Mouse (Mus musculus): ENCODE results near the gene Aqp1. TPM values are rescaled to one million over a fixed set of nuclear protein-coding genes. Genes with fewer than 3 reads are reported as not detected.

Gene Aqp1
- total RNA-seq, 4 experiments from 2014 or later: 336 to 404 (median 350) TPM

DNA sequence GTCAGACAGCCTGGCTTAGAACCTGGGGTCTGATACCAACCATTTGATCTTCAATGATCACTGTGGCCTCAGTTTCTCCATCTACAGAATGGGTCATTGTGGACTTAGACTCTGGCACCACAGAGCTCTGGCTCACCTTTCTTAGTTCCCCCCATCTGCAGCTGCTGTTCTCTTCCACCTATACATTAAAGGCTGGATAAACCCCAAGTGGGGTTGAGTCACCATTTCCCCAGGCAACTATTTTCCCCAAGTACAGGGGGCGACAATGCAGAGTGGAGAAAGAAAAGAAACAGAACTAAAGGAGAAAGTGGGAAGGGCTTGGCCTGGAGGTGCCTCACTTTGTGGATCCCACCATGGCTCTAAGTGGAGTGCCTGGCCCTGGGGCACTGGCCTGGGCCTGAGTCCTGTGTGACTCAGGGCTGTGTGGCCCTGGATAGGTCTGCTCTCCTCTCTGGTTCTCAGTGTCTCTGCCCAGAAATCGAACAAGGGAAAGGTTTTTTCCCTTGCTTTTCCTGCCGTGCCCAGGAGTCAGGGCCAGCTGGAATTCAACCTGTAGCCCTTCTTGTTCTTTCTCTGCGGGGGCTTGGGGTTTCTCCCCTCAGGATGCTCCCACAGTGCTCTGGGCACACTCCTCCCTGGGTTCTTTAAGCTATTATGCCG is 20.9 kb downstream of the Aqp1 start:
- DNase-seq (ENCODE audit: low spot score): no peak

DNA sequence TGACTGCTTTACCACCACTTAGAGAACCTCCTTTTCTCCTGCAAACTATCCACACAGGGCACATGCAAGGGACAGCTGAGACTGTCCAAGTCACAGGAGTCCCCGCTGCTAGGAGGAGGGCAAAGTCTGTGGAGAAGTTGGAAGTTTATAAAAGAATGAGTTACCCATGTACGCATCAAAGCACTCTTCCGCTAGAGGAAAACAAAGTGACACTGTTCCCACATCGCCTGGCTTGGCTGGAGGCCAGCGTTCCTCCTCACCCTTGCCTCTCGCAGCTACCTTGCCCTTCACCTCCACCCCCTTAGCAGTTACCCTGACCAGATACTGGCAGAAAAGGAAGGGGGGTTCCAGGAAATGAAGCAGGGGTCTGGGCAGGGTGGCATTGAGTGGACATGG is 21.4 kb downstream of the Aqp1 start:
- no peak for DNase-seq (ENCODE audit: low spot score)

DNA sequence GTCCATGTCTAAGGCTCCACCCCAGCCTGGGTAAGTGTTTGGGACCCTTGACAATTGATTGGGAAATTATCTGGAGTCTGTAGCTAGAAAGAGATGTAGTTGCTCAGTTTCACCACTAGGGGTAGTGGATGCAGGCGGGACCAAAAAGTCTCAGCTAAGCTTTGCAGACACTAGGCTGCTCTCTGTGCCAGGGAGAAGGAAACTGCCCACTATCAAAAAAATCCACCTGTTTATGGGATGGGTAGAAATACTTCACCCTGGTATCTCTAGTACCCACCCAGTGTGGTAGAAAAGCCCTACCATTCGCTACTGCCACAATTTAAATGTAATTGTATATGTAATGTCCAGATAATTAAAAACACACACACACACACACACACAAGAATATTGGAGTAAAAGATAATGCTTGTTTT is 22.5 kb downstream of the Aqp1 start:
- no peak for DNase-seq (ENCODE audit: low spot score)

DNA sequence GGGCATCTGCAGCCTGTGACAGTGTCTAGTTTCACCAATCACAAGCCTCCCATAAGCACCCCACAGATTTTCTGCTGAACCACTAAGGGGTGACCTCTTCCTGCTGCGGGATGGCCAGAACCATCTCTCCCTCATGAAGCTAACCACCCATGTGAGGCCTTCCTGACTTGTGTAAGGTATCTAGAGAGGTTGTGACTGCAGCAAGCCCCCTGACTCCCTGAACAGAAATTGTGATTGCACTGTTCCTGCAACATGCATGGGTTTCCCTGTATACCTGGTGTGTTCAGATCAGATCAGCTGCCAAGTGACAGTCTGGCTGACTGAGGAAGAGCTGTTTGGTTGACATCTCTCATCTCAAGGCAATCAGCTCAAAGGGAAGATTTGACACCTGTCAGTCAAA is 26.4 kb downstream of the Aqp1 start:
- DNase-seq (ENCODE audit: low spot score): no peak

DNA sequence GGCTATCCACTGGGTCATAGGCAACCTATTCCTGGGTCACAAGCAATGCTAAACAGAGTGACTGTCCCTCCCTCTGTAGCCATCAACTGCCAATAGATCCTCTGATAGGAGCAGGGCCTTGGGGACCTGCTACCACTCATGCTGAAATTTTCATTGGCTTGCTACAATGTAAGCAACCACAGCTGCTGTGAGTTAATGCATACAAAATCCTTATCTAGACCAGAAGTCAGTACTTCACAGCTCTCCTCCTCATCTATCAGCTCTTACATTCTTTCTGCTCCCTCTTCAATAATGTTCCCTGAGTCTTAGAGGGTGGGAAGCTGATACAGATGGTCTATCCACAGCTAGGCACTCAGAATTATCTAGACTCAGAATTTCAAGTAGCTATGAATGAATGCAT is 30.9 kb downstream of the Aqp1 start:
- no peak for DNase-seq (ENCODE audit: low spot score)

DNA sequence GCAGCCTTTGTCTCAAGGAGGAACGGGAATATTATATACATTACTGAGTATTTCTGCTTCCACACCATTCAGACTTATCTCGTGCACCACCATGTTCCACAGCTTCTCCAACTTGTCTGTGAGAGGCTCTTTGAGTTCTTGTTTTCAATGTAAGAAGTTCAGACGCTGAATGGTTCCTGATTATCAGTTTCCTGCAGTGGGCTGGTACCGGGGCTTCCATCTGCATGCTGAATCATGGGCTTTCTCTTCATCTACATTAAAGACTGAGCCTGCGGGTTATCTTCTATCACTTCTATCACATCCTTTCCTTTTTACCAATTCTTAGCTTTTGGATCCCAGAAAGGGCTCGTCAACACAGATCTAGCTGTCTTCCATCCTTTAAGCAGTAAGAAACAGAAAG is 34.6 kb downstream of the Aqp1 start:
- no peak for DNase-seq (ENCODE audit: low spot score)

DNA sequence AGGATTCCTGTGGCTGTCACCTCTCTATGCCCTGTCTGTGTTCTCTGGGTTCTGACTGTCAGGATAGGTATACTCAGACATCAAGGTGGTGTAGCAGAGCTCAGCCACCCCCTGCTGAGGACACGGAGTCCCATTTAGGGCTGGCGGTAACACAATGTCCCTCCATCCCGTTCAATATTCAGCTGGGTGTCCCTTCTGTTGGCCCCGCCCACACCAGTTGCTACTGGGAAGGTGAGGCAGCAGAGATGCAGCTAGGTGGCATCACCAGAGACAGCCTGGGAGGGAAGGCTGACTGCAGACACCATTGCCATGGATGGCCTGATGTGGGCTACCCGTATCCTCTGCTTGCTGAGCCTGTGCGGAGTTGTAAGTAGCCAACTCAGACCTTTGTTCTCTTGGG is 39.8 kb downstream of the Aqp1 start, which contains the start of gene Ghrhr:
TSS of gene Ghrhr (plus strand) at position 220 of the 400 bp plus-strand sequence.
- no peak for DNase-seq (ENCODE audit: low spot score)

DNA sequence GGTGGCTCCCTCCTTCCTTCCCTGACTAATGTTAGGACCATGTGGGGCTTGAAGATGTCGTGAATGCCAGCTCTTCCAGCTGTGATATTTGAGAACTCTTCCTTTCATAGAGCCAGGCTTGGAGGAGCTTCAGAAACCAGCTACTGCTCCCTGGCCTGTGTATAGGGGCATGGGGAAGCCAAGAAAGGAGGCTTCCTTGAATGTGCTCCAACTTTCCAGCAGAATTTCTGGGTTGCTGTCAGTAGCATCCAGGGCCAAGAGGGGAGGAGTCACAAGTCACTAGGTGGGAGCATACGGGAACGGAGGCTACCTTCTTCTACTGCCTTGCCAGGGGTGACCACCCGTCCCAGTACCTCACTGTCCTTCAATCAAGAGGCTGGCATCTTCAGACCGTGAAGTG is 40.3 kb downstream of the Aqp1 start:
- DNase-seq (ENCODE audit: low spot score): no peak

DNA sequence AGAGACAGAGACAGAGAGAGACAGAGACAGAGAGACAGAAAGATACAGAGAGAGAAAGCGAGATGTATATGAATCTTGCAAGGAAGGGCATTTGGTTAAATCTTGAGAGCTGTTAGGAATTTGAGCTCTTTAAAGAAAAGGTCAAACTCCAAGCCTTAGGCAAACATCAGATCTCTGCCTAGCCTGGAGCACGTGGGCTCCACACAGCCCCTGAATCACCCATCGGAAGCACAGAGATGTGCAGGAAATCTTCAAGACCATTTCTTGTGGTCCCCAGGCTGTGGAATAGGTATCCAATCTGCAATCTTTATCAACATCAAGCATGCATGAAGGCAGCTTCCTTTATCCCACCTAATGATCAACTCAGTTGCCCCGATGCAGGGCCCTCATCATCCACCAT is 41.2 kb downstream of the Aqp1 start:
- no peak for DNase-seq (ENCODE audit: low spot score)

DNA sequence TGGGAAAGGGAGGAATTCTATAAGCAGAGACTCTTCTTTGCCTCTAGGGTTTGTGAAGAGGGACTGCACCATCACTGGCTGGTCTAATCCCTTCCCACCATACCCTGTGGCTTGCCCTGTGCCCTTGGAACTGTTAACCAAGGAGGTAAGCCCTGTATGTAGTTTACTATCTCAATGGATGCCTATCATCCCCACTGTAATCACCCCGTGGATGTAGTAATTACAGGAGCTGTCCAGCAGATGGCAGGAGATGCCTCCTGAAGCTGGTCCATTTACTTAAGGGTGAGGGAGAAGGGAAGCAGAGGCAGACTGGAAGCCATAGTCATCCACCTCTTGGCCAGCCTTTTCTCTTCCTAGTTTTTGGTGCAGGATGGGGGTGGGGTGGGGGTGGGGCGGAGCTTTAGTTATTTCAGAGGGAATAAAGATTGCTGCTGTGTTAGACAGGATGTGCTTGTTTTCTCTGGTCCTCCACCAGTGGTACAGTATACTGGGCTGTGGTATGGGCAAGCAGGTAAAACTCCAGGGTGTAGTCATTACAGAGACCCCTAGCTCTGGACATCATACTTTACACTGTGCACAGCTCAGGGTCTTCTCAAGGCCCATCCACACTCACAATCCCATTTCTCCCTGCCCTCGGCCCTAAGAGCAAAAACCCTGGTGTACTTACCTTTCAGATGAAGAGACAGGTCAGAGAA is 43.6 kb downstream of the Aqp1 start:
- DNase-seq (ENCODE audit: low spot score): no peak

DNA sequence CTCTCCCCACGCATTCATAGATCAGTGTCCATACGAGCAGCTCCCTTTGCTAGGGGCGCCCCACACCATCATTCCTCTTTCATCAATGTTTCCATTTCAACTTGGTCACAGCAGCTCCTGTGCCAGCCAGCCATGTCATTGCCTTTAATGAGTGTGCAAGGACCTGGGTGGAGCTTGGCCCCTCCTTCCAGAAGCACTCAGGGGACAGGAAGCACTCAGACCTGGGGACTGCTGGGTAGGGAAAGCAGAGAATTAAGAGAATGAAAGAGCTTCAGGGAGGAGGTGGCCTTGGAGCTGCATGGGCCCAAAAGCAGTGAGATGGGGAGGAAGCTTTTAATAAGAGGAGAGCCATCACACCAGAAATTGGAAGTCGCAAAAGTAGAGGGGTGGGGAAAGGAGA is 45.7 kb downstream of the Aqp1 start:
- no peak for DNase-seq (ENCODE audit: low spot score)

DNA sequence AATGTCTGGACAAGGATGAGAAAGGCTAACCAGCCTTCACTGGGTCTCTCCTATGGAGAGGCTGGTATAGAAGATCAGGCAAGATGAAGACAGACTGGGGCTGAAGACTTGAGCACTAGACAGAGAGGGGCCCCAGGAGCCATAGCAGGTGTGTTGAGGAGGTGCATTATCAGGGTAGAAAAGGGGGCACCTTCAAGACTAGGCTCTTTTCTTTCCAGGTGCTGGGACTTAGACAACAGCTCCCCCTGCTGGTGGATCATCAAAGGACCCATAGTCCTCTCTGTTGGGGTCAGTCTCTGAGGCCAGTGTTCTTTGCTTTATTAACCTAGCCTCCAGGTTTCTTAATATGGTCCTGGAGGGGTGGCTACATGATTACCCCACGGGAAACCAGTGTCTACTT is 47.7 kb downstream of the Aqp1 start:
- peak; percentile 75 for DNase-seq (ENCODE audit: low spot score)

DNA sequence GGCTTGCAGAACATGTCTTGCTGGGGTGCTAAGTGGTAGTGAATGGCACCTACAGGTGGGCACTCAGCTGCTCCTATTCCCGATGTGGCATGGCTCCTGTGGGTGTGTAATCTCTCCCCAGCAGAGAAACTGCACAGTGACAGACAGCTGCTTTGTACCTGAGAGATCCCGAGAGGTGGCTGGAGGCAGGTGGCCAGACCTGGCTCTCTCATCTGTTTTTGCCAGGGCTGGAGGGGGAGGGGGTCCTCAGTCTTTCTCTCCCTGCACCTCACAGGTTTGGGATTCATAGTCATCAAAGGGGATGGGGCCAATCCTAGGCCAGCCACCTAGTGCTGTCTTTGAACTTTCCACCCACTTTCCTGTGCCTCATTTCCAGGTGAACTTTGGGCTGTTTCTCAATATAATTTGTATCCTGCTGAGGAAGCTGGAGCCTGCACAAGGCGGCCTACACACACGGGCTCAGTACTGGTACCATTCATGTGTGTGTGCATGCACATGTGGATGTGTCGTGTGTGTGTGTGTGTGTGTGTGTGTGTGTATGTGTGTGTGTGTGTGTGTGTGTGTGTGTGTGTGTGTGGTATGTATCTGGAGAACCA is 48.2 kb downstream of the Aqp1 start:
- no peak for DNase-seq (ENCODE audit: low spot score)

DNA sequence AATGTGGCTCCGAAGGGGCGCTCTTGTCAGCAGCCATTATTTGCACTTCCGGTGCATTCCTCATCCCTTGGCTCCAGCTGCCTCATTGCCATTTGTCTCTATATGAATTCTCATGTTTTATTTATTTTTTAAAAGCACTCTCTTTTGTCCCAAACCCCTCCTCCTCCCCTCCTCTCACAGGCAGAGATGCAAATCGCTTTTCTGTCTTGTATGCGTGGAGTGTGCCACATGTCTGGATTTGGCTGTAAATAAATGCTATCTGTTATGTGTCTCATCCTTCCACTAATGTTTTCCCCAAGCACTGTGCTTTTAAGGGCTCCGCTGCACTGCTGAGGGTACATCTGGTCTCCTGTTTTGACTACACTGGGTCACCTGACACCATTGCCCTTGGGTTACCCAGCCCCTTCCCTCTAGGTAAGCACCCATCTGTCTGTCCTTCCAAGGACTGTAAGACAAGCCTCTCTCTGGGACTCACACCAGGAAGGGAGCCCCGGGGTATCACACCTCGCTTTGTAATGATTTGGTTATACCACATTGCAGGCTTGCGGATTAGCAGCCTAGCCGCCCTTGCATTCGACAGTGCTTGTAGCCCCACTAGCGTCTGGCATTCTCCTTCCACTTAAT is 52.4 kb downstream of the Aqp1 start:
- no peak for DNase-seq (ENCODE audit: low spot score)

DNA sequence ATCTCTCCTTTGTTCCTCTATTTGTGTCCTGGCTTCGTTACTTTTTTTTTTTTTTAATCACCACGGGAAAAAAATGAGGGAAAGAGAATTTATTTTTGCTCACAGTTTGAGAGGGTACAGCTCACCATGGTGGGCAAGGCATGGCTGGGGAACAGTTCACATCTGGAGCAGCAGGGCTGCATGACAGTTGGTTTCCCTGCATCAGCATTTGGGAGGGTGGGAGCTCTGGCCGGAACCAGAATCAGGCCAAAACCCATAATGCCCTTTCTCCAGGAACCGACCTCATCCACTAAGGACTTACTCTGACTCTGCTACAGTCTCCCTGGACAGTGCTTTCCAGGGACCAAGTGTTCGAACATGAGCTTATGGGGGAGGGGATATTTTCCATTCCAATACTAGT is 53.1 kb downstream of the Aqp1 start:
- DNase-seq (ENCODE audit: low spot score): no peak

DNA sequence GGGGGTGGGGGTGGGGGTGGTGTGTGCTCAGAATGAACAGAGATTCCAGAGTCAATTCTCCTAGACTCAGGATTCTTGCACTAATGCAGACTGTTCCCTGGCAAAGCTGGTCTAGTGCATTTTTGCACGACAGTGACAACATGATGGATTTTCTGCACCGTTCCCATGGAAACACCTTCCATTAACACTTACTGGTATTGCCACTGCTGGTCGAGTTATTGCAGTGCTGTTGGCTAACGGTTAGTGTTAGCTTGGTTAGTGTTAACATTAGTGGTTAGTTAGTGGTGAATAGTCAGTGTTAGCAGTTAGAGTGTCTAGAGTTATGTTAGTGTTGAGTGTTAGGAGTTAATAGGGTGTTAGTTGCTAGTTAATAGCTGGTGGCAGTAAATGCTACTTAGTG is 55.6 kb downstream of the Aqp1 start:
- DNase-seq (ENCODE audit: low spot score): no peak

DNA sequence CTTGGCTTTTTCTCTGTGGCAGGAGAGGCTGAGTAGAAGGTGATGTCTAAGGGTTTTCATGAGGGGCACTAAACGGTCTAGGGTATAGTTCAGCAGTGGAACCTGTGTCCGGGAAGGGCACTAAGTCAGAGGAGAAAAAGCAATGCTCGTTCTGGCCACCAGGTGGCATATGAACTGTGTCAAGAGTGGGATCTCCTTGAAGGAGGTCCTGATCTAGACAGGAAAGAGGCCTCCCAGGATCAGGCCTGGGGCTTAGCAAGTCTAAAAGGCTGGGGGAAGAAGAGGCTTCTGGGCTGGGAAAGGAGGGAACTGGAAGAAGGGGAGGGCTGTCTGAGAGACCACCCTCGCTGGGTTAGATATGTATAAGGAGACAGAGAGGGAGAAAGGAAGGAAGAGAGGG is 56.2 kb downstream of the Aqp1 start:
- DNase-seq (ENCODE audit: low spot score): peak; percentile 76

DNA sequence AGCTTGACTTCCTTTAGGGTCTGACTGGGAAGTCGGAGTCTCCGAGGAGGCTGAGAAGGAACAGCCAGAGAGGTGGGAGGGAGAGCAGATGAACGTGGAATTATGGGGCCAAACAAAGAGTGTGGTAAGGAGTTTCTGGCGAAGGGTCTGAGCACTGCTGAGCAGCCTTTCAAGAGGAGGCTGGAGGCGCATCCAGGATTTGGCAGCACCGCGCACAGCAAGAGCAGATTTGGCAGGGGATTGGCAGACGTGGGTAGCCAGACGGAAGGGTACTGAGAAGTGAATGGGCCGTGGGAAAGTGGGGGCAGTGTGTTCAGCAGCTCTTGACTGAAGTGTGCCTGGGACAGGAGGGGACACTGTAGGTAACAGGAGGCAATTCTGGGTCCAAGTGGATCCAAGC is 58.6 kb downstream of the Aqp1 start:
- DNase-seq (ENCODE audit: low spot score): no peak

DNA sequence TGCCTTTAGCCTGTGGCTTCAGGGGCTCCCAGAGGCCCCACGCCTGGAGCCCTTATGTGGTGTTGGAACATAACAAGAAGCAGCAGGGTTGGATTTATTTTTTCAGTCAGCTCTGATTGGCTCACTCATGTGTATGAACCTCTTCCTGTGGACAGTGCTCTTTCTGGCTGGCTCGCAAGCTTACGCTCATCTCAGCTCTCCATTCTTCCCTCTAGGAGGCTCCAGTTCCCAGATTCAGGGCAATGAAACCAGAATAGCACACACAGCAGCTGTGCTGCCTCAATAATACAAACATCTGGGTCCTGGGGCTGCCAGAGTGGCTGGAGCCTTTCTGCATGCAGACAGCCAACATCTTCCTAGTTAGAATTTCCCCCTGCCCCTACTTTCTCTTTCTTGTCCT is 59.9 kb downstream of the Aqp1 start:
- peak; percentile 60 for DNase-seq (ENCODE audit: low spot score)

DNA sequence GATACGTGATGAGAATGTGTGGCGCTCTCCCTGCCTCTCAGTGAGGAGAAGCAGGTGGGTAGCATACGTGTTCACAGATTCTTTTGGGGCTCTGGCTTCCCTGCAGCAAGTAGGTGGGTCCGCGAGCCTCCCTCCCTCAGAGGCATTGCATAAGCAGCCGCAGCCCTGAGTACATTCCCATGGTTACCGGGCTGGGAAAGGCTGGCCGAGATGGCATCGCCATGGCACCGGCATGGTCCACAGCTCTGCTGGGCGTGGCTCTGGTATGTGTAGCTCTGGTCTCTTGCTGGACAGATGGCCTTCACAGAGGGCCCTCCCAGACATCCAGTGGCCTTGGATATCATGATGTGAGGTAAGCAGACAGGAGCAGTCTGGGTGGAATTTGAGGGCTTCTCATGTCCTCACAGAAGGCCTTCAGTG is 60.4 kb downstream of the Aqp1 start:
- no peak for DNase-seq (ENCODE audit: low spot score)
